Mouse (Mus musculus) testis, adult 2 months (tissue): Measurements from ENCODE around the gene Myo6.

Source experiments
- CTCF ChIP-seq: fragments of 200-500 bp; IDR thresholded peaks from 2 replicates; pipeline ENCODE4 v1.5.1; 2012; ENCODE audit warnings: low read depth, mild to moderate bottlenecking, inconsistent platforms, low read length, moderate library complexity; ENCODE audit not compliant: control insufficient read depth, insufficient read depth, insufficient replicate concordance
- POLR2A ChIP-seq: fragments of 200-500 bp; IDR thresholded peaks from 2 replicates; pipeline ENCODE4 v1.6.1; 2012; ENCODE audit warnings: low read depth, mild to moderate bottlenecking, inconsistent platforms, low read length, moderate library complexity; ENCODE audit not compliant: control insufficient read depth

GRCm38 (mm10) chr9:80186693-80187092 lies 21.9 kb downstream of the Myo6 start:
- TF ChIP-seq POLR2A (no peak), CTCF (no peak)
